Mouse (Mus musculus): ENCODE data around the gene Ntrk2. TPM values are rescaled to one million over a fixed set of nuclear protein-coding genes. Genes with fewer than 3 reads are reported as not detected.

The Ntrk2 gene
- polyA plus RNA-seq, 1 experiment from 2014 or later, result 45.0 TPM

DNA sequence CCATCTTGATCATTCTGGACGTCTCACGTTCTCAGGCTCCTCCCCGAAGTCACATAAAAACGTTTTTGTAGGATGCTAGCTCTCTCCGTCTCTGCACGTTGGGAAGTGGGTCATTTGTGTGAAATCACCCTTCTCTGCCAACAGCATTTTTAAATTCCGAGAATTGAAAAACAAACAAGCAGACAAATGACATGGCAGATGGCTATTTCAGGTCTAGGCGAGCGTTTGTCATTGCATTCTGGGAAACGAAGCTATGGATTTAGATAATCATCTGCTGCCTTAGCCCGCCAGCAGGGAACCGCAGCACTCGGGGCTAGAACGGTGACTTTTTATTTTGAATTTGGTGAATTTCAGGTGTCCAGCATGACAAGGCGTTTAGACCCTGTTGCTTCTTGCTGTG lies 115.8 kb downstream of the Ntrk2 start:
- H3K27ac ChIP-seq (ENCODE audit: low read depth, low read length), result no peak overlapping the region
- WGBS, result 89% methylated on average over 15 of the region's 15 CpGs
- no peak overlapping the region for H3K9ac ChIP-seq (ENCODE audit: low read length)
- H3K9me3 ChIP-seq (ENCODE audit: control insufficient read depth, low read length), result no peaks in the 10 kb centered on the region
- H3K36me3 ChIP-seq (ENCODE audit: control insufficient read depth, insufficient read depth, low read length), result no peaks in the 10 kb centered on the region
- H3K4me1 ChIP-seq (replicated peaks; ENCODE audit: control insufficient read depth, insufficient read depth, low read length), result peaks cover 4% of the 10 kb centered on the region; the same call in 1 of the 2 replicates
- no peak overlapping the region for H3K4me3 ChIP-seq (ENCODE audit: low read depth, low read length)
- H3K27me3 ChIP-seq (ENCODE audit: control insufficient read depth, insufficient read depth, low read length), result no peaks in the 10 kb centered on the region
- no peak overlapping the region for H3K4me2 ChIP-seq (ENCODE audit: low read depth, low read length, severe bottlenecking)
- no peak for ATAC-seq (replicated peaks; ENCODE audit: low FRiP score)
- no peak for DNase-seq (ENCODE audit: low spot score)

DNA sequence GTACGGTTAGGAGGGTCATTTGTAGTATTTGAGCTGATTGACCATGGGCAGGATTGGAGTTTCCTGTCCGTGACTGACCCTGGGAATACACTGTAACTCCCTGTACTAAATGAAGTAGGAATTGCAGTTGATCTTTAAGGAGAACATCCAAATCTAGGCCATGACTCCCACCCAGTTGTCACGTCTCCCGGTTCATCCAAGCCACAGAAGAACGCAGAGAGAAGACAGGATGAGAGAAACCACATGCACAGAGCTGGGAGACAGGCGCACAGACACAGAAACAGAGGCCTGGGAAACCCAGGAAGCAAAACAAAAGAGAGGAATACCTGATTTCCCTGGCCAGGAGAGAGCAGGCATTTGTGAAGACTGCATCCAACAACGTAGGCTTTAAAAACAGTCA lies 117.1 kb downstream of the Ntrk2 start:
- Histone ChIP-seq H3K4me1 (replicated peaks; ENCODE audit: control insufficient read depth, insufficient read depth, low read length) (peaks cover 8% of the 10 kb centered on the region; the same call in 1 of the 2 replicates), H3K9ac (ENCODE audit: low read length) (no peak overlapping the region), H3K27me3 (ENCODE audit: control insufficient read depth, insufficient read depth, low read length) (no peaks in the 10 kb centered on the region), H3K36me3 (ENCODE audit: control insufficient read depth, insufficient read depth, low read length) (no peaks in the 10 kb centered on the region), H3K27ac (ENCODE audit: low read depth, low read length) (no peak overlapping the region), H3K4me2 (ENCODE audit: low read depth, low read length, severe bottlenecking) (no peak overlapping the region), H3K4me3 (ENCODE audit: low read depth, low read length) (no peak overlapping the region), H3K9me3 (ENCODE audit: control insufficient read depth, low read length) (no peaks in the 10 kb centered on the region)
- whole genome bisulfite sequencing, result 86% methylated on average over 7 of the region's 7 CpGs
- ATAC-seq (replicated peaks; ENCODE audit: low FRiP score) (no peak), DNase-seq (ENCODE audit: low spot score) (no peak)

DNA sequence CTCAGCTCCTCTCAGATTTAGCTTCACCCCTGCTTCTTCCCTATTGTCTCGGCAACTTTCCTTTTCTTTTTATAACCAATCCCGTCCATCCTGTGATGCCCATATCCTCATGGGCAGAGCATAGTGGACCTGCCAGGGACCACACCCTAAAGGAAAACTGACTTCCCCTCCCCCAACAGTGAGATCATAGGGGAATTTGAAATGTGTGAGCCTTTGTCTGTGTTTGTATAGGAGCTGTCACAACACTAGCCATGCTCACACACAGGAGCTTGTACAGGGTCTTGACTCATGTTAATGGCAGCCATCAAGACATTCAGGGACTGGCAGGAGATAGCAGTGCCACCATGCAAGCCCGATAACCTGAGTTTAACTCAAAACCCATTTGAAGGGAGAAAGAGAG lies 118.1 kb downstream of the Ntrk2 start:
- DNase-seq (ENCODE audit: low spot score) (no peak), ATAC-seq (replicated peaks; ENCODE audit: low FRiP score) (peak; percentile 60)
- Histone ChIP-seq H3K27me3 (ENCODE audit: control insufficient read depth, insufficient read depth, low read length) (no peaks in the 10 kb centered on the region), H3K4me3 (ENCODE audit: low read depth, low read length) (no peak overlapping the region), H3K9me3 (ENCODE audit: control insufficient read depth, low read length) (no peaks in the 10 kb centered on the region), H3K4me2 (ENCODE audit: low read depth, low read length, severe bottlenecking) (no peak overlapping the region), H3K4me1 (replicated peaks; ENCODE audit: control insufficient read depth, insufficient read depth, low read length) (peaks cover 11% of the 10 kb centered on the region; the same call in 1 of the 2 replicates), H3K27ac (ENCODE audit: low read depth, low read length) (no peak overlapping the region), H3K9ac (ENCODE audit: low read length) (no peak overlapping the region), H3K36me3 (ENCODE audit: control insufficient read depth, insufficient read depth, low read length) (no peaks in the 10 kb centered on the region)
- 64% methylated on average over 3 of the region's 3 CpGs for WGBS

DNA sequence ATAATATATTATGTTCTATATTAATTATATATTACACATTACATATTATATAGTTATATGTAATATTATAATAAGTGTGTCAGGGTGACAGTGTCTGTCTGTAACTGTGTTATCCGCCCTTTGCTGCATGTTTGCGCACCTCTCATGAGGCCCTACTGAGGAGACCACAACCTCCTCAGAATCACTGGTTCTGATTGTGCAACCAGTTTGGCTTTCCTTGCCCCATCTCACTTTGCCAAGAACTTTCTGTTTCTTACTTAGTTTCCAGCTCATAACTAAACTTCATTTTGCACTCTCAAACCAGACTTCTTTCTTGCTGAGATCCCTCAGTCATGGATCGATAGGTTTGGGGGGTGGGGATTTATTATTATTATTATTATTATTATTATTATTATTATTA lies 120.8 kb downstream of the Ntrk2 start:
- no peak overlapping the region for H3K9ac ChIP-seq (ENCODE audit: low read length)
- no peak overlapping the region for H3K4me2 ChIP-seq (ENCODE audit: low read depth, low read length, severe bottlenecking)
- DNase-seq (ENCODE audit: low spot score) (no peak), ATAC-seq (replicated peaks; ENCODE audit: low FRiP score) (no peak)
- WGBS, result 97% methylated on average over 3 of the region's 3 CpGs
- H3K27ac ChIP-seq (ENCODE audit: low read depth, low read length), result no peak overlapping the region
- H3K9me3 ChIP-seq (ENCODE audit: control insufficient read depth, low read length), result no peaks in the 10 kb centered on the region
- H3K27me3 ChIP-seq (ENCODE audit: control insufficient read depth, insufficient read depth, low read length), result no peaks in the 10 kb centered on the region
- H3K4me1 ChIP-seq (replicated peaks; ENCODE audit: control insufficient read depth, insufficient read depth, low read length), result peaks cover 11% of the 10 kb centered on the region; the same call in 1 of the 2 replicates
- no peak overlapping the region for H3K4me3 ChIP-seq (ENCODE audit: low read depth, low read length)
- no peaks in the 10 kb centered on the region for H3K36me3 ChIP-seq (ENCODE audit: control insufficient read depth, insufficient read depth, low read length)

DNA sequence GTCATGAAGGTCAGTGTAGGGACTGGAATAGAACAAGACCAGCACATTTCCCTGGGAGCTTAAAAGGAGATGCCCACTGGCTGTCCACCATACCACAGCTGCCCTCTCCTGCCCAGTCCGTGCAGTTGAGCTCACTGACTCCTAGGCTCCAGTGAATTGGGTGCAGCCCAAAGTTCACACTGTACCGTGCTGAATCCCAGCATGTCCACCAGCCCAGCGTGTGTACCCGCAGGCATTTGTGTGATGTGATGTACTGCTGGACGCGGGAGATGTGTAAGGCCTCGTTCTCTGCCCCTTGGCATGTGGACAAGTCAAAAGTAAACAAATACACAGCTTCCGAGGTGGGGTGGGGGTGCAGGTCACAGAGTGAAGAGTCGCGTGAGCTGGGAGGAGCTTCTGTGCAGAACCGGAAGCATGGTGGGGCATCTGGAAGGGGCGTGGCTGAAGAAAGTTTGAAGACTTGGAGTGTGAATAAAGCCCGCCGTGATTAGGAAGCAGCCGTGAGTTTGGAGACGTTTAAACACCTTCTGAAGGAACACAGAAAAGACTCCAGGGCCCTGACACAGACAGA lies 121.4 kb downstream of the Ntrk2 start:
- Histone ChIP-seq H3K9me3 (ENCODE audit: control insufficient read depth, low read length) (no peaks in the 10 kb centered on the region), H3K27ac (ENCODE audit: low read depth, low read length) (no peak overlapping the region), H3K4me3 (ENCODE audit: low read depth, low read length) (no peak overlapping the region), H3K36me3 (ENCODE audit: control insufficient read depth, insufficient read depth, low read length) (no peaks in the 10 kb centered on the region), H3K27me3 (ENCODE audit: control insufficient read depth, insufficient read depth, low read length) (no peaks in the 10 kb centered on the region), H3K4me1 (replicated peaks; ENCODE audit: control insufficient read depth, insufficient read depth, low read length) (peaks cover 12% of the 10 kb centered on the region; the same call in 1 of the 2 replicates), H3K4me2 (ENCODE audit: low read depth, low read length, severe bottlenecking) (no peak overlapping the region), H3K9ac (ENCODE audit: low read length) (no peak overlapping the region)
- no peak for ATAC-seq (replicated peaks; ENCODE audit: low FRiP score)
- no peak for DNase-seq (ENCODE audit: low spot score)
- 85% methylated on average over 16 of the region's 16 CpGs for WGBS

DNA sequence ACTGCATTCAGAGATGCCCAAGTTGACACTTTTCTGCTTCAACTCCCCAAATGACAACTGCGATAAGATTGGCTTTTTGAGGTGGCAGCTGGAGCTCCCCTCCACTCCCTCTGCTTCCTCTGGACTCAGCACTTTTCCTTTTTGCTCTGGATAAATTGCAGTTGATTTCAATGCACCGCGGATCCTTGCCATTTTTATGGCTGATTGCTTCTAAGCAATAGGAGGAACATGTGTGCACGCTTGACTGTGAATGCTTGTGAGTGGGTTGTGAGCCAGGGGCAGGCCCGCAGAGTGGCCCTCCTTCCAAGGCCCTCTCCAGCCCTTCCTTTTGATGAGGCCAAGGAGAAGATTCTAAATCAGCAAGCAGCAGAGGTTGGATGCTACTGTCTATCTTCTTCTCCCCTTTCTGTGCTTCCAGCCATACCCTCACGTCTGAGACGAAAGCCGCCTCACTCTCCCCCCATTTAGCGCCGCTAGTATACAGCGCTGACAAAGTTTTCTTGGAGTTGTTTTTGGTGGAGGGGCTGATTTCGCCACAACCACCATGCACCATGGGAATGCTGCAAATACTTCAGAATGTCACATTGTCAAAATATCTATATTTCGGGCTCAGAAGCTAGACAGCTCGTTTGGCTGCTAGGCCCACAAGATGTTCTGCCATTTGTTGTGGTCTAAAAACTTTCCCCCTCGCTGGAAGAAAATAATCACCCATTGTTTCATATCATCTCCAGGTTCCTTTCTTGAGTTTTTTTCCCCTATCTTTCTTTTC lies 122.5 kb downstream of the Ntrk2 start:
- ATAC-seq (replicated peaks; ENCODE audit: low FRiP score), result no peak

DNA sequence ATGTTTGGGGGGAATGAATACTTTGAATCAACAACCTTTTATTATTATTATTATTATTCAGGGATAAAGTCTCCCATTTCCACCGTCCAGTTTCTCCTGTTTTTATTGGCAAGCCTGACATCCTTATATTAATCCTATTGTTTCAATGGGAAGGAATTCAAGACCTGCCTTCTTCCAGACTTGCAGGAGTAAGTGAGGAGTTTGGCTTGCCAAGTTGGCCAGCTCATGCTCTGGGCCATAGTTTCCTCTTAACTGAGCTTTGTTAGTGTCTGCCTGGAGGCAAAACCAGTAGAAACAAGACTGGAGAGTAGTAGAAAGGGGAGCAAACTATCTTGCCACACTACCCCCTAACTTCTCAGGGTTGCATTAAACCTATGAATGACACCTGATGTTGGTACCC lies 123.8 kb downstream of the Ntrk2 start:
- H3K27me3 ChIP-seq (ENCODE audit: control insufficient read depth, insufficient read depth, low read length), result no peaks in the 10 kb centered on the region
- no peak overlapping the region for H3K4me3 ChIP-seq (ENCODE audit: low read depth, low read length)
- DNase-seq (ENCODE audit: low spot score), result no peak
- H3K9ac ChIP-seq (ENCODE audit: low read length), result no peak overlapping the region
- no peak for ATAC-seq (replicated peaks; ENCODE audit: low FRiP score)
- no peak overlapping the region for H3K4me2 ChIP-seq (ENCODE audit: low read depth, low read length, severe bottlenecking)
- H3K27ac ChIP-seq (ENCODE audit: low read depth, low read length), result no peak overlapping the region
- H3K9me3 ChIP-seq (ENCODE audit: control insufficient read depth, low read length), result no peaks in the 10 kb centered on the region
- 79% methylated on average over 1 of the region's 1 CpGs for WGBS
- no peaks in the 10 kb centered on the region for H3K36me3 ChIP-seq (ENCODE audit: control insufficient read depth, insufficient read depth, low read length)
- peaks cover 9% of the 10 kb centered on the region for H3K4me1 ChIP-seq (replicated peaks; ENCODE audit: control insufficient read depth, insufficient read depth, low read length)

More for the DNA sequence above, 122.5 kb downstream of the Ntrk2 start:
- Histone ChIP-seq H3K4me2 (ENCODE audit: low read depth, low read length, severe bottlenecking) (no peak overlapping the region), H3K9me3 (ENCODE audit: control insufficient read depth, low read length) (no peaks in the 10 kb centered on the region), H3K4me3 (ENCODE audit: low read depth, low read length) (no peak overlapping the region), H3K4me1 (replicated peaks; ENCODE audit: control insufficient read depth, insufficient read depth, low read length) (peaks cover 14% of the 10 kb centered on the region), H3K27me3 (ENCODE audit: control insufficient read depth, insufficient read depth, low read length) (no peaks in the 10 kb centered on the region), H3K9ac (ENCODE audit: low read length) (no peak overlapping the region), H3K27ac (ENCODE audit: low read depth, low read length) (no peak overlapping the region), H3K36me3 (ENCODE audit: control insufficient read depth, insufficient read depth, low read length) (no peaks in the 10 kb centered on the region)
- WGBS, result 65% methylated on average over 15 of the region's 15 CpGs
- no peak for DNase-seq (ENCODE audit: low spot score)

DNA sequence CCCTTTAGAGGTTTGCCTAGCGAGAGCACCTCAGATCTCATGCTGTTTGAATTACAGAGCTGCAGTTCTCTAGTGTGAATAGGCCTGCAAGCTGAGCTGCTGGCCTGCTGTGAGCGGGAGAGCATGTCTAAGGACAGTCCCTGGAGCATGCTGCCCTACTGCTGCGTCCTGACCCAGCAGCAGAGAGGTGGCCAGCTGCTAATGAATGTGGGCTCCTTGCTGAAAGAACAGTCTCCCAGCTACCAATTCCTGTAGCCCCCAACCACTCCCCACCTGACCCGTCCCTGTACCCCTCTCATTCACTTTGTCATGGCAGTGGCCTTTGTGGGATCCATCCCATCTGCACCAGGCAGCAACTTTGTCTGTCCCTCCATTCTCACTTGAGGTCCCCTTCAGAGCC lies 126.8 kb downstream of the Ntrk2 start:
- no peak overlapping the region for H3K4me2 ChIP-seq (ENCODE audit: low read depth, low read length, severe bottlenecking)
- WGBS, result 5% methylated on average over 4 of the region's 4 CpGs
- no peaks in the 10 kb centered on the region for H3K9me3 ChIP-seq (ENCODE audit: control insufficient read depth, low read length)
- peaks cover 16% of the 10 kb centered on the region for H3K4me1 ChIP-seq (replicated peaks; ENCODE audit: control insufficient read depth, insufficient read depth, low read length)
- H3K9ac ChIP-seq (ENCODE audit: low read length), result no peak overlapping the region
- H3K36me3 ChIP-seq (ENCODE audit: control insufficient read depth, insufficient read depth, low read length), result no peaks in the 10 kb centered on the region
- H3K27ac ChIP-seq (ENCODE audit: low read depth, low read length), result peak overlapping the region; percentile 4; the same call in 1 of the 2 replicates
- ATAC-seq (replicated peaks; ENCODE audit: low FRiP score), result 0 out of 2 replicates have a peak, but pooled peaks have one; percentile 39
- no peak for DNase-seq (ENCODE audit: low spot score)
- no peak overlapping the region for H3K4me3 ChIP-seq (ENCODE audit: low read depth, low read length)
- H3K27me3 ChIP-seq (ENCODE audit: control insufficient read depth, insufficient read depth, low read length), result no peaks in the 10 kb centered on the region
